Mouse (Mus musculus) testis, postnatal 14 days (tissue): Measurements from ENCODE around the gene Ust.

Source experiments
- DNase-seq: peaks from one replicate; pipeline ENCODE4 v3.0.0; 2021; ENCODE audit warnings: low spot score

Gene Ust

DNA sequence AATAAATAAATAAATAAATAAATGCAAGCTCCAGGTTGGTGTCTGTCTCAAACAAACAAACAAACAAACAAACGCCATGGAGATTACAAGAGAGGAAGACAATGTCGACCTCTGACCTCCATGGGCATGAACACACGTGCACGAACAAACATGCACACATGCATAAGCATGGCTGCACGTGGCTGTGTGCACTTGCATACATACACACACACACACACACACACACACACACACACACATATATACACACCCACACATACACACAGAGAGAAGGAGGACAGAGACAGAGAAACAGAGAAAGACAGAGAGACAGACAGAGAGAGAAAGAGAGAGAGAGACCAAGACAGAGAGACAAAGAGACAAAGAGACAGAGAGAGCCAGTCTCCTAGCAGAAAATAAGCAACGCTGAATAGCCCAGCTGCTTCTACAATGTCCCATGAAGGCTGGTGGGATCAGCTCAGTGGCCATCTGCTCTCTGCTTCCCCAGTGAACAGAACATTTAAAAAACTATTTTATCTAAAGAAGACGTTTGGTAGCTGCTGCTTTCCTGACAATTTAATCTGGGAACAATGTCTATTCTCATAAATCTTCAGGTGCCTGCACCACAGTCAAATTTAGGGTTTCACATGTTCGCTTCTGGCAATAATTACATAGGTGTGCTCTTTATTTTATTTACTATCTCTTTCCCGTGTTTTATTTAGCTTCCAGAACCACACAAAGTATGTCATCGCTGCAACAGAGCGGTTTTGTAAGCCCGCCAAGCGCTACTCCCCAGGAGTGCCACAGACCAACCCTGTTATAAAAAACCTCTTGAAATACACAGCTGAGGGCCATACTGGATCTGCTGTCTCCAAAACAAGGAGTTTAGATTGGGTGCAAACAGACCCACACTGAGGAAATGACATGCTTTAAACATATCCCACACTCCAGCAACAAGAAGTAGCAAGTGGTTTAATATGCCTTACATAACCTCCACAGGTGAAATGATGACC, 89.5 kb downstream of the Ust start:
- no peak for DNase-seq

DNA sequence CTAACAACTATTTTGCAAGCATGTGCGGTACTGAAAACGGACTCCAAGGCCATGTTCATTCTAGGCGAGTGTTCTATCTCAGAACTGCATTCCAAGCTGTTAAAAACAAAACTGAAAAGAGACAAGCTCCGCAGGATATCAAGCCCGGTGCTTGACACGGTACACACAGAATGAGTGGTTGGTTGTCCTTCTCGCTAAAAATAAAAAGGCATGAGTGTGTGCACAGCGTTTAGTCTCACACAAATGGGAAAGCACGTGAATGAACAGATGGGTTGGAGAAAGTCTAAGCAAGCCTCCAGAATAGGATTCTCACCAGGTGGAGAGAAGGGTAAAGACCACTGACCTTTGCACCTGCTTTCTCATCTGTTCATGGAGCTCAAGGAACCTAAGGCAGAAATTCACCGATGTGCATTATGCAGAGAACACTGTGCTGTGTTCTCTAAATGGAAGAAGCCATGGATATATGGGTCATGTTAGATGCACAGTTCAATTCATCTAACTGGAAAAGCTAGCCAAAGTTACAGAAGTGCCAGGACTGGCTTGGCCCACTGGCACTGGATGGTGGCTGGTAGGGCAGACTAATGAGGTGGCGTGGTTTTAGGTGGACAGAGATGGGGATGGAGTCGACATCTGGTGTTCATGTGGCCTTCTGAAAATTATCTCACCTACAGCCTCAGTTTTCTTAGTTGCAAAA, 90.8 kb downstream of the Ust start:
- peak; percentile 10 for DNase-seq

DNA sequence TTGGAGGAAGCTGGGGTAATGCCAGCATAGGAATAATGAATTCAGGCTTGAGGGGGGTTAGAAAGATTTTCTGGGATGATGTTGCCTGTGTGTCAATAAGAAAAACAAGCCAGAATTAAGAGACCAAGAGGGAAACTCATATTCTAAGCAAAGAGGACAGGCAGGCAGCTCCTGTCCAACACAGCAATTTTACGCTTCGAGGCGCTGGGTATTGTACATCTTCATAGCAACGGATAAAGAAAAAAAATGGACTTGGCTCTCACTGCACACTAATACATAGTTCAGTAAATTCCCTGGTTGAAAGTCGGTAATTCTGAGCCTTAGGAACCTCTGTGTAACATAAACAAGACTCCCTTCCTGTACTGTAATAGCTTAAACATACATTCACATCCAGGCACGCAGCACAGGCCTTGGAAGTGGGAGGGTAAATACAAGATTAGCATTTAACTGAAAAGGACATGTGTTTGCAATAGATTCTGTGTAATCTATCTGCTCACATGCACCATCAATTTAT, 99.1 kb downstream of the Ust start:
- no peak for DNase-seq

DNA sequence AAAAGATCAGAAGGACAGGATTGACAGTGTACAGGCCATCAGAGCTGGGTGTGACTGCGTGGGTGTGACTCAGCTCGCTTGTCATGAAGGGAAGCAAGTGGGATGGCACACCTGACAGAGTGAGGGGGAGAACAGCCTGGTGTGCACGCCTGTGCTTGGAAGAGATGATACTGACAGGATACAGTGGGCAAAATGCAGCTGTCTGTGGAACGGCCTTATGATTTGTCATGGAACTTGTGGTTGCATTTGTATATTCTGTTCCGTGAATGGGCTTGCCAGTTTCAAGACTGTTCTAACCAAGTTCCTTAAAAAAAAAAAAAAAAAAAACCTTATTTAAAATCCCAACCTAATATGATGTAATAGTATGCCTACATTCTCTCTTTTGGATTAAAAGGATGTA, 103.2 kb downstream of the Ust start:
- no peak for DNase-seq

DNA sequence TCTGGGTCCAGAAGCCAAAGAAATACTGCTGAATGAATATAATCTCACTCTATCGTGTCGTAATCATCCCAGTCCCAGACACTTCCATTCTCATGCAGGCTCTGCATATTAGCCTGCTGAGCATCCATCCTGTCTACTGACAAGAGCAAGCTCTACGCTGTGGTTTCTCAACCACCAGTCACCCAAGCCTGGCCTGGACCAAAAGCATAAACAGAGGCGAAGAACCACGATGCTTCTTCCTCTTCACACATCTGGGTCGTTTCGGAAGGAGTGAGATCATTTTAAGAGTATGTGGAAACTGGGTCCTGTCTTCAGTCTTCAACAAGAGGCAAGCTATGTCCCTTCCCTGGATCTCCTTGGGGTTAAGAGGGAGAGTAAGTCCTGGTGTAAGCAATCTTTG, 103.6 kb downstream of the Ust start:
- no peak for DNase-seq

DNA sequence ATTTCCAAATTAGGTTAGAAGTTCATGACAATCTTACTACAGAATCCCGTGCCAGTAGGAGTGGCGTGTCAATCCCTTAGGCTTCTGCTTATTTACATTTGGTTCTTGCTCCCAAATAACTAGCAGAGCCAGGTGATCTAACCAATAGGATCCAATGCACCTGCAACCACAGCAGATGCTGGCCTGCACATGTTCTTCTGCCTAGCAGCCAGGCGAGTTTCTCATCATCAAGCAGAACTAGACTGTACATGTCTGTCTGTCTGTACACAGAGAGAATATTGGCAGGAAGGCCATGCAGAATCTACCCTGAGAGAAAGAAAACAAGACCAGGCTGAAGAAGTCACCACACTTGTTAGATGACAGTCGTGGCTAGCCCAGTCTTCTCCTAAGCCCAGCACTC, 113.5 kb downstream of the Ust start:
- DNase-seq: no peak

DNA sequence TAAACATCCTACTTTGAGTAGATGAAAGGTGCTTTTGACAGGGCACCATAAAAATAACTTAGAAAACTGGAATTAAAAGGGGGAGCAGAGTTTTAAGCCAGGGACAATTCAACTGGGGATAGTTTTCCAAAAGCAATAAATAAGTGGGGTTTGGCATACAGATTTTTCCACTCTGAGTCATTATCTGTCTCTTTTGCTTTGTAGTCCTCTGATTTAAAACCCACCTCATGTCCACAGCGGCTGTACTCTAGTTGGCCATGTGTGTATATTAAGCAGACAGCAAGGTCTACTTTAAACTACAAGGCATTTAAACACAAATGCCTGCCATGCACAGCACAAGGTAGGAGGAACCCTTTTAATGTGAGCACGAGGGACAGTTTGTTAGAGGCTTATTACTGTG, 126.4 kb downstream of the Ust start:
- DNase-seq: no peak

DNA sequence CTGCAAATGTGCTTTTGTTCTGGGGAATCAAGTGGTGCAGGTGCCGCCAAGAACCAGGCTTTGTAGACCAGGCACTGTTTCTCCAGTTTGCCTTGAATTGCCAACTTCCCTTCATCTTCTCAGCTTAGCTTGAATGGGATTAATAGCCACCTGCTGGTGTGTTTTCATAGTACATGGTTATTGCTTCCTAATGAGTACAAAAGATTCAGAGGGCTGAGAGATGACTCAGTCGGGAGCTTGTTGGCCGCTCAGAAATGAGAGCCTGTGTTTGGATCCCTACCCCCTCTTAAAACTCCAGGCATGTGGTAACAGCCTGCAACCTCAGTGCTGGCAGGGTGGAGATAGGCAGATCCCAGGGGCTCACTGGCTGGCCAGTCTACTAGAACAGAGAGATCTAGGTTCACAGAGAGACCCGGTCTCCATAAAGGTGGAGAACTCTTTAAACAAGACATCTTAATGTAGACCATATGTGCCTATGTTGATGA, 127.3 kb downstream of the Ust start:
- peak; percentile 15 for DNase-seq

DNA sequence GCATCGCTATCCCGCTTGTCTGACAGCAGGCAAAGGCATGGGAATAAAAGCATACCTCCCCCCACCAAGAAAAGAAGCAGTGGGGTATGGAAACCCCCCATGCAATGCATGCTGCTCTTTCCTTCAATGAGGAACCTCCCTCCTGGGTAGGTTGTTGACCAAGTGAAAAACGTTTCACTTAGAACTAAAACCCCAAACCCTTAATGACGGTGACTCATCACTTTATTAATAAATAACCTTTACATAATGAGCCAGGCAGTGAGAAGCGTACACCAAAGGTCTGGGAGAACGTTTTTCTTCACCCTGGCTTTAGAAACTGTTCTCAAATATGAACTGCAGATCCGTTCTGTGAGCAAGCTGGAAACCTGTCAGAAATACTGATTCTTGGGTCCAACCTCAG, 130.4 kb downstream of the Ust start:
- DNase-seq: no peak

DNA sequence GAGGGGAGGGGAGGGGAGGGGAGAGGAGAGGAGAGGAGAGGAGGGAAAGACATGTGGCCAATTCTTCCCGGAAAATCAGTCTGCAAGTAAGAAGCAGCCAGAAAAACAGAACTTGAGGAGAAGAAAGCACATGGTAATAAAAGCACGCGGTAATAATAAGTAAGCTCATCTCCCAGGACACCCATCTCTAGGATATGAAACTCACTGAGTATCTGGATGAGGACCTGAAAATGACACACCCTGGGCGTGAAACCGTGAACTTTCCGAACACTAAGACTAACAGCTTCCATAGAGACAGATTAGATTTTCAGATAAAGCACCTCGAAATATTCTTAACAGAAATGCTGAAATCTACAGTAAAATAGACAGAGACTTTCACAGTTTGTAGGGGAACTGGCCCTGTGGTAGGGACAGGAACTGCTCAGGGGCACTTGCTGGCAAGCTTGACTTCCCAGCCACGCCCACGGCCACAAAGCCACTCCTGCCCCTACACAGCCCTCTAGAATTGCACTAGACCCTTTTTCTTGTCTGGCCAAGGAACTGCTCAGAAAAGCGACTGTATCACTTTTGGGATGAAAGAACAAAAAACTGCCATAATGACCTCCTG, 148.6 kb downstream of the Ust start:
- no peak for DNase-seq

DNA sequence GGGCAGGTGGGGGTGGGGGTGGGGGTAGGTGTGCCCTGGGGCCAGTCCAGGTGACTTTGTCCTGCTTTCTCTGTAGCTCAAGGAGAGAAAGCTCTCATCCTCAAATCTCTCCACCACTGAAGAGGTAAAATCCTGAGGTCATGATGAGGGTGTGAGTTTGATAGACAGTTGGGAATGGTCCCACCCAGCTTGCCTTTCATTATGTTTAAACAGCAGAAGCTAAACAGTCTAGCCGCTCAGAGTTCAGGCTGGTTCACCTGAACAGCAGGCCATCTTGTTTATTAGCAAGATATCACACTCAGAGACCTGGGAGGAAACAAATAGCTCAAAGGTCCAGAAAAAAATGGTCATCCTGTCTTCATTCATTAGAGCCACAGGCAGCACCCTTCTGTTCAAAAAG, 152.8 kb downstream of the Ust start:
- DNase-seq: no peak

DNA sequence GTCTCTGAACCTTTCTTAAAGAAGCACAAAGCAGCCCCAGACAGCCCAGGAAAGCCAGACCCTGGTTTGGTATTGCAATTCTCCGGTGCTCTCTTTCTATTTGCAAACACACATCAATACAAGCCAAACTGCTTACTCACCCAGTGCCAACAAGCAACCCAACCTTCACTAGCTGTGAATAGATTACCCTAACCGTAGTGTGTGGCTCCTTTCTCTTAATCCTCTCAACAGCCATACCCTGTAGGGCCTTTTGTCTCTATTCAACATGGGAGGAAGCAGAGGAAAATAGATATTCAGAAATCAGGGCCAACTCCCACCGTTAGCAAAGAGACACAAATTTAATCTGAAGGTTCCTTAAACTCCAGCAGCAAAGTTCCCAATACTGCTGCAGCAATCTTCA, 154.4 kb downstream of the Ust start:
- DNase-seq: no peak

DNA sequence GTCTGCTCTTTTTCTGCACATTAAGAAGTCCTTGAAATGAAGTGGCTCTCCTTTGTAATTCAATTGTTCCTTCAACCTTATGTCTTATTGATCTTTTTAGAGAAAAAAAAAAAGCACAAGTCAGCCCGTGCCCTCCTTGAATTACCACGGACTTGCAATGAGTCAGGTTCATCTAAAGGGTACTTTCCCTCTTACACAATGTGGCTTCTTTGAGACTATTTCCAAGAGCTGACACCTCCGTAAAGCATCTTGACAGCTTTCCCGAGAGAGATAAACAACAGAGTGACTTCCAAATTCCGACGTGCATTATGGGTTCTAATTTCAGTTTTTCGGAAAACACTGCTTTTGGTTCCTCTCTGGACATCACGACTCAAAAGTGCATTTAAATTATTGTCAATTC, 155.3 kb downstream of the Ust start:
- DNase-seq: no peak

DNA sequence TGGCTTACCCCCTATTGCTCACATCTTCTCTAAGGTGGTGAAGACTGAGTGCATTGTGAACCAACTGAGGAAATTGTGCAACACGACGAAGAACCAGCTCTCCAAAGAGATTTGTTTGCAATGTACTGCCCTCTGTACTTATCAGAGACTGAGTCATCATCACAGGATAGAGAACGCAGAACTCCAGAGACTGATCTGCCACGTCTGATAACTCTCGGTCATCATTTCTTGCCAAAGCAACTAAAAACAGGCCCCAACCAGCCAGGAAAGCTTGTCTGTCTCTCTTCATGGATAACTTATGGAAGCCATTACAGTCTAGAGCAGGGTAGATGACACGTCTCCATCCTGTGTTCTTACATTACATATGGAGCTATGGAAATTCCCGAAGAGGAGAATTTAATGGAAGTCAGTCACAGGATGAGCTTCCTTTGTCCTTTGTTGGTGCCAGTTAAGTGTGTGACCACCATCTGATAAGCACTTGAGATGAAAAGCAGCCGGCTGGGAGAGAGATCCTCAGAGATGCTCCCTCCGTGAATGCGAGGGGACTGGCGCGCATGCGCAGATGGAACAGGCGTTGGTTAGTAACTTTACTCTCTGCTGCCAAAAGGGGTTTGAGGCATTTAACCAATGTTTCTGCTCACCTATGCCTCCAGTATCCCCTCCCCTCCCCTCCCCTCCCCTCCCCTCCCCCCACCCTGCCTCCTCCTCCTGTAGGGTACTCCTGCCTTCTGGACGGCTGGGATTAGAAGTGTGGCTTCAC, 160.2 kb downstream of the Ust start:
- DNase-seq: peak; percentile 18

DNA sequence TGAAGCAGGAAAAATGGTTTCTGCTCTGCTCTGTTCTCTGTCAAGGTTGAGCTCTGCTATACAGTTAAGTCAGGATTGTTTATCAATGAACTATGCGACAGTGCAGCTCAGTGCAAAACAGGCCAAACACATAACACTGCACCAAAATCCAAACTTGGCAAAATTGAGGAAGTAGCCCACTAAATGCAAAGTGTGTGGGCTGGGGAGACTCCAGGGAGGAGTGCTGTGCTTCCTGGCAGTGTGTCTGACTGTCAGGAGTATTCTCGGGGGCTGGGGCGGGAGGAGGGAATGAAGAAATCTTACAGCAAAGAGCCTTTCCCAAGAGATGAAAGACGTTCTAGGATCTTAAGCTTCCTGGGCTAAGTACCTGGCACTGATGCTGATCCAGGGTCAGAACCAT, 165.1 kb downstream of the Ust start:
- no peak for DNase-seq

DNA sequence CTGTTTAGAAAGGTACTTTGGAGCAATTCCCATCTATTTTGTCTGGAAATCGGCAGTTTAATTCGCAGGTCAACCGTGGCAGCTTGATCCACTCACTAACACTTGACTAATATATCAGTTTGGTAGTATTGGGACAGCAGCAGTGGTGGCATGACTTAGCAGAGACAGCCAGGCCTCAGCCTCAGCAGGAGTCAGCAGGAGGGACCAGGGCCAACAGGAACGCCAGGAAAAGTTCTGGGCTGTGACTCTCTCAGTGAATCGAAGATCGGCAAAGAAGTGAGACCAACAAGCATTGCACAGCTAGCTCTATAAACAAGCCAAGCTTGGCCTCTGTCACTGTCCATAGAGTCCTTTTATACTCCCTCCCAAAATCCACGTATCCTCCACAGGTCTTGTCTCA, 168.0 kb downstream of the Ust start:
- DNase-seq: no peak

DNA sequence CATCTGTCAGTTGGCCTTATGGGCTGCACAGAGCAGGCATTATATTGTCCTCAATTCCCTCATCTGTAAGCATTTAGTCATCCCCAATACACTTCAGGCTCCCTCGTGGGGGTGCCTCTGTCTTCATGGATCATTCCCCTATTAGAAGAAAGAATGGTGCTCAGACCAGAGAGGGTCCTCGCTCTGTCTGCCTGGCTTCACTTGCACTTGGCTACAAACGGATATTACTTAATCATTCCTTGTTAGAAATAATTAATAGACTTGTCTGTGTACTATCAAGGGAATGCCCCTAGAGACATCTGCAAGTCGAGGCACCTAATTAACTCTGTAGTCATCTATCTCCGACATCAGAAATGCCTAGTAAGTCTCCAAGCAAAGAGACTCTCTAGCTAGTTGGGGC, 171.1 kb downstream of the Ust start:
- no peak for DNase-seq

DNA sequence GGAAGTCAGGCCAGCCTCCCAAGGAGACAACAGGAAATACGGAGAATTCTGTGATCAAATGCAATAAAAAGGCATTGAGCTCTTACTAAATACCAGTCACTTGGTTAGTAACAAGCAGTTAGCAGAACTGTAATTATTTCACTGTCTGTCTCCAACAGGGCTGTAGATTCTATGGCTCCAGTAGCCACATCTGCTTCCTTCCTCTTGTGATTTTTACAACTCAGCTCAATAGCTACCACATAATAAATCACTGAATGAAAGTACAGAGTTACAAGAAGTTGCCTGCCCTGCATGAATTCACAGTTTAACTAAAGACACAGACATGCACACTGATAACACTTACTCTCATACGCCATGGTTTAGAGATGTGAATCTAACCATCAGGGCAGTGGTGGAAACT, 176.1 kb downstream of the Ust start:
- no peak for DNase-seq

DNA sequence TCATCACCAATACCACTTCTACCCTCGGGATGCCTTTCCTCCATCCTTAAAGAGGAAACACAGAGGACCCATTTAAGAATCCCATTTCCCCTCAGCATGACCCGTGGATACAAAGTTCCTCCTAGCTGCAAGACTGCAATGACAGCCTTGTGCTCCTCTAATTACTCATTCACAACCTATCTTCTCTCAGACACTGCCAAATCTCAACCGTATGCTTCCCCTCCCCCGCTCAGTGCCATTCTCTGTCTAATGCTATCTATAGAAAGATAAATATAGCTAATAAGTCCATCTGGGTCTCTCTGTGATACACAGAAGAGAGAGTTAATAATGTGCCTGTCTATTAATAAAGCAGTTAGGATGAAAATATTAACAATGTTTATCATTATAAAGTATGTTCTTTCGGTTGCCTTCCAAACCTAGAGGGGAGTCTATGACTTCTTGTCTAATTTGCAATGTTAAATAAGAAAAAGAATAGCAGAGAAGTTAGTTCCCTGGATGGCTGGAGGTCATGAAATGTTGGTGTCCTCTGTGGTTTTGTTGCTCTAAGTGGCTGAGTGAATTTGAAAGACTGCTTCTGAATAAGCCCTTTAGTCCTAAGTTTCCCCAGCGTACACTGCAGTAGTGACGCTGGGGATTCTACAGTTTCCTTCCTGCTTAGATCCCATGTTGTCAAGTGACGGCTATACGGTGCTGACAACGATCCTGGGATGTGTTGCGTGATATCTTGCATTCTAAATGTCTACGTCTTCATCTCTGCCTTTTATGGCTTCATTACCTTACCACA, 178.8 kb downstream of the Ust start:
- no peak for DNase-seq

DNA sequence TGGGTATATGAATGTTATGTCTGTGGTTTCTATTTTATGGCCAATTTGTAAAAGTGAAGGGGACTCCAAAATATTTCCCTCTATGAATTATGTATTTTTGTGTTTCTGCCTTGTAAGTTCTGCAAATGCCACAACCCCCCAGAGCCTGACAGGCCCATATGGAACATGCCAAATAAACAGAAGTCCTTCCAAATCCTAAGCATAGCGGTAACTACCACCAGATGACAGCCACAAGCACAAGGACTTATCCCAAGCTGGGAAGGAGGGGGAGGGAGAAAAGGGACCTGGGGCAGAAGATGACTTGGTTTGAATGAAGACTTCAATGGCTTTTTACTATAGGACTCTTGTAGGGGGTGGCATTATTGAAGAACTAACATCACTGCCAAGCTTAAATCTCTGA, 182.0 kb downstream of the Ust start:
- no peak for DNase-seq

DNA sequence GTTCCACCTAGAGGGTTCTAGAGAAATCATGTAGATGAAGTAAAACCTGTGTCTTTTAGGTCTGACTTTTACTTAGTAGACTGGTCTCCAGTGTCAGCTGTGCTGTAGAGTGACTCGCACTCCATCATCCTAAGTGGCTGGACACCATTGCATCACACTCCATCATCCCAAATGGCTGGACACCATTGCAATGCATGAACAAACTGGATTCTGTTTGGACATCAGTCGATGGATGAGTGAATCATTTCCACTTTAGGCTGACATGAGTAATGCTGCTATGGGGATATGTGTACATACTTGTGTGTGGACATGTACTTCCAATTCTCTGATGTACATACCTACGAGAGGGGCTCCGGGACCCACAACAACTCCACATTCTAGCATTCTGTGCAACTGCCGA, 187.7 kb downstream of the Ust start:
- no peak for DNase-seq
